Mouse (Mus musculus): ENCODE measurements around the gene Ngfr.

The Ngfr gene

GRCm38 (mm10) chr11:95567936-95568715 lies 19.4 kb downstream of the Ngfr start:
- DNase-seq (ENCODE audit: low spot score) = peak; percentile 47

GRCm38 (mm10) chr11:95567366-95567765 lies 20.2 kb downstream of the Ngfr start:
- peak; percentile 39 for DNase-seq (ENCODE audit: low spot score)

GRCm38 (mm10) chr11:95565327-95565726 lies 22.2 kb downstream of the Ngfr start:
- peak; percentile 63 for DNase-seq (ENCODE audit: low spot score)

GRCm38 (mm10) chr11:95563849-95564248 lies 23.7 kb downstream of the Ngfr start:
- no peak for DNase-seq (ENCODE audit: low spot score)

- no peak for DNase-seq (ENCODE audit: low spot score)
These were observed 26.8 kb downstream of the Ngfr start for GRCm38 (mm10) chr11:95560773-95561172.

GRCm38 (mm10) chr11:95559761-95560160 lies 27.8 kb downstream of the Ngfr start:
- DNase-seq (ENCODE audit: low spot score) = no peak

GRCm38 (mm10) chr11:95557719-95558118 lies 29.8 kb downstream of the Ngfr start:
- DNase-seq (ENCODE audit: low spot score) = no peak

- no peak for DNase-seq (ENCODE audit: low spot score)
These were observed 30.5 kb downstream of the Ngfr start for GRCm38 (mm10) chr11:95557032-95557431.

GRCm38 (mm10) chr11:95555279-95555678 lies 32.3 kb downstream of the Ngfr start:
- no peak for DNase-seq (ENCODE audit: low spot score)

- DNase-seq (ENCODE audit: low spot score) = no peak
These were observed 37.1 kb downstream of the Ngfr start for GRCm38 (mm10) chr11:95550301-95551021.

GRCm38 (mm10) chr11:95546021-95546782 lies 41.3 kb downstream of the Ngfr start:
- DNase-seq (ENCODE audit: low spot score) = no peak

GRCm38 (mm10) chr11:95544546-95545327 lies 42.8 kb downstream of the Ngfr start:
- no peak for DNase-seq (ENCODE audit: low spot score)

- DNase-seq (ENCODE audit: low spot score) = peak; percentile 39
These were observed 46.7 kb downstream of the Ngfr start for GRCm38 (mm10) chr11:95540637-95541385.

GRCm38 (mm10) chr11:95538378-95539104 lies 49.0 kb downstream of the Ngfr start:
- DNase-seq (ENCODE audit: low spot score) = no peak

GRCm38 (mm10) chr11:95533484-95534160 lies 53.9 kb downstream of the Ngfr start:
- DNase-seq (ENCODE audit: low spot score) = peak; percentile 94

- no peak for DNase-seq (ENCODE audit: low spot score)
These were observed 55.0 kb downstream of the Ngfr start for GRCm38 (mm10) chr11:95532353-95533072.

- no peak for DNase-seq (ENCODE audit: low spot score)
These were observed 59.3 kb downstream of the Ngfr start for GRCm38 (mm10) chr11:95528231-95528630.

GRCm38 (mm10) chr11:95527307-95527706 lies 60.2 kb downstream of the Ngfr start:
- DNase-seq (ENCODE audit: low spot score) = no peak

GRCm38 (mm10) chr11:95521563-95521962 lies 66.0 kb downstream of the Ngfr start:
- peak; percentile 87 for DNase-seq (ENCODE audit: low spot score)
